8 mouse cellular contexts compared by ENCODE assay signal in the genomic region with DNA sequence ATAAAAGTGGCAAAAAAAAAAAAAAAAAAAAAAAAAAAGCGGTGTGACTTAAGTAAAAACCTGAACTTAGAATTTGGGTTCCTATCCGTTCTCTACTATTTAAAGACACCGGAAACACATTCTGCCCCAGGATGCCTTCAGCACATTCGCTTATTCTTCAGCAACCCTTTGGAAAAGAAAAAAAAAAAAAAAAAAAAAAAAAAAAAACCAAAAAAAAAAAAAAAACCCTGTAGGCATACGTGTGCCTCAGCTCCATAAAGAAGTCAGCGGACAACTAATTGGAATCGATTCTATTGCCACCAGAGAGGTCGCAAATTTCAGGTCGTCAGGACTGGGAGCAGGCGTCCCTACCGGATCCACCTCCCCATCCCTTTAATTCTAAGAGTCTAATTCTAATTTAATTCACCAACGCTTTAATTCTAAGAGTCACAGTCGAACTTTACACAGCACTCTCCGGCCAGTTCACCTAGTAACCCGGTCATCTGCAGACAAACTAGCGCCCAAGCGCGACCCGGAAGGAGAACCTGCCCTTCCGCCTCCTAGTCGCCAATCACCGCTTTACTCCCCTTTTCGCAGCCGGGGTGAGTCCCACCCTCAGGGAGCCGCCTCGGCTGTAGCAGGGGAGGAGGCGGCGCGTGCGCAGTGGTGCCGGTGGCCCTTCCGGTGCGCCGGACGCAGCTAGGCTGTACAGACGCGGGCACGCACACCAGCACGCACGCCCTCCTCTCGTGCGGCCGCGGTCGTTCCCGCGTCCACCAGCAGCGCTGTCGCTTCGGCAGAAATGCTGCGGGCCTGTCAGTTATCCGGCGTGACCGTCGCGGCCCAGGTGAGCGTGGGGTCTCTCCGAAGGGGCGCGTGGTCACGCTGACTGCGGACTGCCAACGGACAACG. TPM values are rescaled to one million over a fixed set of nuclear protein-coding genes. Genes with fewer than 3 reads are reported as not detected.
DNase-seq lines count a peak whose midpoint lies in the region; ATAC-seq and TF ChIP-seq lines count a peak whose summit lies in the region.

A gene (plus strand): TSS at position 642 of the 891 bp plus-strand sequence.

- H3K79me2 ChIP-seq in heart, adult 2 months (replicated peaks; ENCODE audit: control insufficient read depth, insufficient read depth, low read length): no peaks in the 10 kb centered on the region

- peak; percentile 99 for ATAC-seq in embryonic facial prominence, embryonic 14.5 days (ENCODE audit: low read depth)
- peak; percentile 99 for ATAC-seq in limb, embryonic 13.5 days (ENCODE audit: low FRiP score, low read depth)
- ATAC-seq in midbrain, embryonic 16.5 days: peak; percentile 99

- H3K27me3 ChIP-seq in embryonic facial prominence, embryonic 14.5 days (replicated peaks; ENCODE audit: control insufficient read depth, insufficient read depth, low read length): no peaks in the 10 kb centered on the region
- H3K27me3 ChIP-seq in heart, adult 2 months (ENCODE audit: control insufficient read depth, insufficient read depth, low read length): no peaks in the 10 kb centered on the region
- H3K27me3 ChIP-seq in limb, embryonic 13.5 days: no peaks in the 10 kb centered on the region
- no peaks in the 10 kb centered on the region for H3K27me3 ChIP-seq in midbrain, embryonic 16.5 days (ENCODE audit: control insufficient read depth, insufficient read depth, low read depth, low read length)

- TF ChIP-seq EP300 in heart, adult 2 months (IDR thresholded peaks at IDR 0.05; ENCODE audit: insufficient read depth, low read depth, low read length): 0 out of 2 replicates have a peak, but pooled peaks have one; percentile 56

- H3K4me1 ChIP-seq in embryonic facial prominence, embryonic 14.5 days (ENCODE audit: control insufficient read depth, insufficient read depth, low read length): peaks cover 8% of the 10 kb centered on the region
- peaks cover 1% of the 10 kb centered on the region; the same call in 1 of the 2 replicates for H3K4me1 ChIP-seq in heart, adult 2 months (ENCODE audit: control insufficient read depth, insufficient read depth, low read length)
- H3K4me1 ChIP-seq in limb, embryonic 13.5 days: peaks cover 17% of the 10 kb centered on the region
- H3K4me1 ChIP-seq in midbrain, embryonic 16.5 days (ENCODE audit: control insufficient read depth, insufficient read depth, low read length): peaks cover 18% of the 10 kb centered on the region

- peak within 1 kb of the TSS; percentile 91 for H3K9ac ChIP-seq in embryonic facial prominence, embryonic 14.5 days (ENCODE audit: low read depth, low read length)
- H3K9ac ChIP-seq in heart, adult 2 months (ENCODE audit: low read depth, low read length): peak within 1 kb of the TSS; percentile 86
- H3K9ac ChIP-seq in limb, embryonic 13.5 days: peak within 1 kb of the TSS; percentile 89
- peak within 1 kb of the TSS; percentile 89 for H3K9ac ChIP-seq in midbrain, embryonic 16.5 days (ENCODE audit: low read depth, low read length)

- peak within 1 kb of the TSS; percentile 98 for H3K4me3 ChIP-seq in embryonic facial prominence, embryonic 14.5 days (ENCODE audit: low read depth, low read length)
- H3K4me3 ChIP-seq in heart, adult 2 months: peak within 1 kb of the TSS; percentile 85
- H3K4me3 ChIP-seq in limb, embryonic 13.5 days: peak within 1 kb of the TSS; percentile 92
- peak within 1 kb of the TSS; percentile 98 for H3K4me3 ChIP-seq in midbrain, embryonic 16.5 days (ENCODE audit: low read depth, low read length)

- peak; percentile 91 for TF ChIP-seq POLR2A in heart, adult 2 months (IDR thresholded peaks at IDR 0.05; ENCODE audit: insufficient read depth, low read depth, low read length)

- DNase-seq in 3T3-L1 (ENCODE audit: low read depth, low spot score): peak; percentile 99
- DNase-seq in adrenal gland, postnatal 4 days (ENCODE audit: low spot score in 2 of 2): peak; percentile 89 to 92
- DNase-seq in embryonic facial prominence, embryonic 14.5 days (ENCODE audit: low spot score): peak; percentile 99
- peak; percentile 96 to 98 for DNase-seq in heart, adult 2 months
- DNase-seq in kidney, adult 8-10 months: peak; percentile 97 to 98
- DNase-seq in spleen, postnatal 10 days (ENCODE audit: low spot score in 2 of 2): peak; percentile 90 to 98

- H3K27ac ChIP-seq in embryonic facial prominence, embryonic 14.5 days (replicated peaks; ENCODE audit: low read depth, low read length): peak within 1 kb of the TSS; percentile 91
- peak within 1 kb of the TSS; percentile 93 for H3K27ac ChIP-seq in heart, adult 2 months
- H3K27ac ChIP-seq in limb, embryonic 13.5 days: peak within 1 kb of the TSS; percentile 84
- peak within 1 kb of the TSS; percentile 96 for H3K27ac ChIP-seq in midbrain, embryonic 16.5 days (ENCODE audit: low read length)

- TF ChIP-seq CTCF in heart, adult 2 months (IDR thresholded peaks at IDR 0.05): 0 out of 2 replicates have a peak, but pooled peaks have one; percentile 12

- H3K9me3 ChIP-seq in embryonic facial prominence, embryonic 14.5 days (ENCODE audit: control insufficient read depth, low read length): no peaks in the 10 kb centered on the region
- H3K9me3 ChIP-seq in limb, embryonic 13.5 days: no peaks in the 10 kb centered on the region
- H3K9me3 ChIP-seq in midbrain, embryonic 16.5 days (replicated peaks; ENCODE audit: control insufficient read depth, low read length, poor library complexity, severe bottlenecking): no peaks in the 10 kb centered on the region

- H3K4me2 ChIP-seq in embryonic facial prominence, embryonic 14.5 days (ENCODE audit: low read depth, low read length): peak within 1 kb of the TSS; percentile 79
- peak within 1 kb of the TSS; percentile 71 for H3K4me2 ChIP-seq in limb, embryonic 13.5 days (replicated peaks)
- H3K4me2 ChIP-seq in midbrain, embryonic 16.5 days (ENCODE audit: low read length): peak within 1 kb of the TSS; percentile 81

- H3K36me3 ChIP-seq in embryonic facial prominence, embryonic 14.5 days (ENCODE audit: control insufficient read depth, insufficient read depth, low read length): 0 out of 2 replicates have a peak, but pooled peaks cover 5% of the 10 kb centered on the region
- H3K36me3 ChIP-seq in heart, adult 2 months (ENCODE audit: control insufficient read depth, insufficient read depth, low read length): peaks cover 7% of the 10 kb centered on the region
- peaks cover 15% of the 10 kb centered on the region for H3K36me3 ChIP-seq in limb, embryonic 13.5 days
- H3K36me3 ChIP-seq in midbrain, embryonic 16.5 days (ENCODE audit: control insufficient read depth, insufficient read depth, low read length): 0 out of 2 replicates have a peak, but pooled peaks cover 2% of the 10 kb centered on the region

- under 1% methylated on average over 51 of the region's 64 CpGs for WGBS in embryonic facial prominence, embryonic 14.5 days
- under 1% methylated on average over 64 of the region's 64 CpGs for WGBS in heart, adult 2 months
- under 1% methylated on average over 64 of the region's 64 CpGs for WGBS in limb, embryonic 13.5 days
- WGBS in midbrain, embryonic 16.5 days: under 1% methylated on average over 64 of the region's 64 CpGs

- intact Hi-C loops in heart, adult 2 months (cut with DNase I): loop anchor here (1.0 kb wide), 1 partner anchor 8 kb away; no protein-coding TSS in a partner anchor

RNA-seq across cellular contexts. Expression of the gene that starts here (rescaled TPM):
- 100 to 1,000 TPM; 252 to 253 TPM for total RNA-seq in adrenal gland, postnatal 4 days (2021)
- polyA plus RNA-seq in embryonic facial prominence, embryonic 14.5 days (2014; fragmentation: Nextera tagmentation; extraction: Ambion mirVana): 160 and 176 TPM in 2 replicates
- 100 to 1,000 TPM; 552 to 624 TPM for total RNA-seq in heart, adult 2 months (2021)
- polyA plus RNA-seq in heart, adult 2 months (2012; rRNA removed): 174 and 279 TPM in 2 replicates
- polyA plus RNA-seq in limb, embryonic 13.5 days (2015; fragmentation: Nextera tagmentation; extraction: Ambion mirVana): 163 and 174 TPM in 2 replicates
- polyA plus RNA-seq in midbrain, embryonic 16.5 days (2015; fragmentation: Nextera tagmentation; extraction: Ambion mirVana): 149 and 151 TPM in 2 replicates

Comparison
In these comparisons a context has a peak if more than half of its experiments do, and no peak if none do; other contexts are left out.
1. Peak in every context shown above with its lines: DNase-seq, ATAC-seq, H3K4me3 ChIP-seq and H3K27ac ChIP-seq.